Comparison of ENCODE assay signal across 8 mouse cellular contexts in genomic region chr12:87416690-87417089, GRCm38 (mm10). TPM values are rescaled to one million over a fixed set of nuclear protein-coding genes. Genes with fewer than 3 reads are reported as not detected.
A peak's percentile ranks its signal among the peaks of the same experiment; 100 is the strongest.
DNase-seq lines count a peak whose midpoint lies in the region; ATAC-seq and TF ChIP-seq lines count a peak whose summit lies in the region.

No protein-coding gene starts in this region.

- no peak for TF ChIP-seq POLR2A in testis, adult 2 months (IDR thresholded peaks at IDR 0.05; ENCODE audit: control insufficient read depth, low read depth, low read length)

- ATAC-seq in liver, embryonic 11.5 days (replicated peaks; ENCODE audit: low FRiP score), result 0 out of 2 replicates have a peak, but pooled peaks have one; percentile 60

- H3K9ac ChIP-seq in liver, embryonic 11.5 days (ENCODE audit: low read depth, low read length), result no peak overlapping the region

- no peak overlapping the region for H3K27ac ChIP-seq in testis, adult 2 months (ENCODE audit: control insufficient read depth, insufficient read depth, low read depth, low read length)
- H3K27ac ChIP-seq in liver, embryonic 11.5 days (ENCODE audit: low read depth, low read length), result no peak overlapping the region

- no peaks in the 10 kb centered on the region for H3K36me3 ChIP-seq in testis, adult 2 months (ENCODE audit: control insufficient read depth, insufficient read depth, low read length)
- no peaks in the 10 kb centered on the region for H3K36me3 ChIP-seq in liver, embryonic 11.5 days (ENCODE audit: control insufficient read depth, insufficient read depth, low read length)

- peak; percentile 24 for DNase-seq in cerebellum, adult 11 months
- DNase-seq in cerebellum, adult 9-11 months, result no peak
- no peak for DNase-seq in testis, postnatal 14 days (ENCODE audit: low spot score)
- peak; percentile 39 to 68 for DNase-seq in cerebellum, postnatal 25 days
- DNase-seq in heart, postnatal 4 days, result peak; percentile 75
- DNase-seq in liver, embryonic 11.5 days (ENCODE audit: low spot score), result peak; percentile 53
- peak; percentile 69 for DNase-seq in retina, postnatal 1 day

- H3K4me3 ChIP-seq in testis, adult 2 months (ENCODE audit: control insufficient read depth, low read depth, low read length), result no peak overlapping the region
- no peak overlapping the region for H3K4me3 ChIP-seq in liver, embryonic 11.5 days (ENCODE audit: low read depth, low read length)

- no peaks in the 10 kb centered on the region for H3K27me3 ChIP-seq in testis, adult 2 months (ENCODE audit: control insufficient read depth, insufficient read depth, low read length)
- H3K27me3 ChIP-seq in liver, embryonic 11.5 days (replicated peaks; ENCODE audit: control insufficient read depth, insufficient read depth, low read length), result no peaks in the 10 kb centered on the region

- no peaks in the 10 kb centered on the region for H3K9me3 ChIP-seq in liver, embryonic 11.5 days (ENCODE audit: control insufficient read depth, low read length)

- WGBS in liver, embryonic 11.5 days, result 24% methylated on average over 7 of the region's 7 CpGs

- no peak overlapping the region for H3K4me2 ChIP-seq in liver, embryonic 11.5 days

- H3K4me1 ChIP-seq in testis, adult 2 months (ENCODE audit: control insufficient read depth, insufficient read depth, low read length), result no peaks in the 10 kb centered on the region
- H3K4me1 ChIP-seq in liver, embryonic 11.5 days (replicated peaks; ENCODE audit: control insufficient read depth, insufficient read depth, low read length), result peaks cover 8% of the 10 kb centered on the region

- TF ChIP-seq CTCF in testis, adult 2 months (IDR thresholded peaks at IDR 0.05; ENCODE audit: control insufficient read depth, insufficient read depth, insufficient replicate concordance, low read depth, low read length), result peak; percentile 70; the same call in 1 of the 2 replicates

RNA-seq across cellular contexts. Expression of gene Slirp, which starts 27.0 kb away (rescaled TPM):
- 38.2 and 41.0 TPM in 2 replicates for polyA plus RNA-seq in testis, adult 2 months (2012; rRNA removed)
- total RNA-seq in heart, postnatal 4 days (2021), result 100 to 1,000 TPM; 157 to 172 TPM
- 314 and 321 TPM in 2 replicates for polyA plus RNA-seq in liver, embryonic 11.5 days (2014; fragmentation: Nextera tagmentation; extraction: Ambion mirVana)

RNA-seq across cellular contexts. Expression of gene Alkbh1, which starts 27.1 kb away (rescaled TPM):
- polyA plus RNA-seq in testis, adult 2 months (2012; rRNA removed), result 12.8 and 15.0 TPM in 2 replicates
- total RNA-seq in heart, postnatal 4 days (2021), result 10 to 100 TPM; 14.9 to 15.6 TPM
- polyA plus RNA-seq in liver, embryonic 11.5 days (2014; fragmentation: Nextera tagmentation; extraction: Ambion mirVana), result 56.5 and 64.9 TPM in 2 replicates

RNA-seq across cellular contexts. Expression of gene Sptlc2, which starts 28.5 kb away (rescaled TPM):
- 9.1 and 9.4 TPM in 2 replicates for polyA plus RNA-seq in testis, adult 2 months (2012; rRNA removed)
- 10 to 100 TPM; 65.1 to 68.9 TPM for total RNA-seq in heart, postnatal 4 days (2021)
- polyA plus RNA-seq in liver, embryonic 11.5 days (2014; fragmentation: Nextera tagmentation; extraction: Ambion mirVana), result 56.9 and 63.2 TPM in 2 replicates

RNA-seq across cellular contexts. Expression of gene Snw1, which starts 55.4 kb away (rescaled TPM):
- 15.9 and 16.4 TPM in 2 replicates for polyA plus RNA-seq in testis, adult 2 months (2012; rRNA removed)
- 10 to 100 TPM; 49.2 to 49.3 TPM for total RNA-seq in heart, postnatal 4 days (2021)
- polyA plus RNA-seq in liver, embryonic 11.5 days (2014; fragmentation: Nextera tagmentation; extraction: Ambion mirVana), result 121 and 130 TPM in 2 replicates

Comparison
In these comparisons a context has a peak if more than half of its experiments do, and no peak if none do; other contexts are left out.
1. DNase-seq: peak in cerebellum, adult 11 months (single experiment), cerebellum, postnatal 25 days (2 of 2), heart, postnatal 4 days (single experiment), liver, embryonic 11.5 days (single experiment) and retina, postnatal 1 day (single experiment); none in cerebellum, adult 9-11 months (single experiment) and testis, postnatal 14 days (single experiment).